Mouse (Mus musculus) right cerebral cortex, postnatal 14 days (tissue): ENCODE results near the gene Rrp1.

ENCODE experiments used
- DNase-seq: peaks from one replicate; pipeline ENCODE4 v3.0.0; 2022

The Rrp1 gene

DNA sequence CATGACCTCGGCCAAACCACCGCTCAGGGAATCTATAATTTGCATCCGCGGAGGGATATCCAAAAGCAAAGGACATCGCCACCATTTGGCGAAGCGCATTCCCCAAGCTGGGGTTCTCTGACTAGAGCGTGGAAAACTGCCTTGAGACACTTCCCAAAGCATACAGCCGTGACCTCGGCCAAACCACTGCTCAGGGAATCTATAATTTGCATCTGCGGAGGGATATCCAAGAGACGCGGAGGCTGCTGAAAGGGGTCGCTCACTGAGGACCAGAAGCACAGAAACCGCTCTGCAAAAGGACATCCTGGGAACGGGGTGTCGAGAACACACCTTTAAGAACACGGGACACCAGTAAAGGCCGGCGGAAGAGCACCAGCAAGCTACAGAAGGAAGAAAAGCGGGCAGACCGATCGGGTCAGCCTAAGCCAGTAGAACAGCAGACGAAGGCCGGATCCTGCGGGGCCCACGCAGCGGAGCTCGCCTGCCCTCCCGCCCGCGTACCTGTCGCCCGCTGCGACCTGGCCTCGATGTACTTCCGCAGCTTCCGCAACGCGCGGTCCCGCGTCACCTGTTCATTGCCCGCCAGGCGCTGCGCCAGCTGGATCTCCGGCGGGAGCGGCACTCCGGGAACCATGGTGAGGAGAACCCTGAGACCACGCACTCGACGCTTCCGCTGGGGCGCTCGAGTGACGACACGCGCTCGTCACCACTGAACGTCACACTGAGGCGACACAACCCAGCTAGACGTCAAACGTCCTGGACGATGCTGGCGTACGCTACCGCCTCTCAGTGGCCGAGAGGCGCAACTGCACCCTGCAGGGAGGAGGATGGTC is at the start of gene Rrp1:
TSS of gene Rrp1 (minus strand) at position 725 of the 833 bp plus-strand sequence.
- DNase-seq, result peak; percentile 96

DNA sequence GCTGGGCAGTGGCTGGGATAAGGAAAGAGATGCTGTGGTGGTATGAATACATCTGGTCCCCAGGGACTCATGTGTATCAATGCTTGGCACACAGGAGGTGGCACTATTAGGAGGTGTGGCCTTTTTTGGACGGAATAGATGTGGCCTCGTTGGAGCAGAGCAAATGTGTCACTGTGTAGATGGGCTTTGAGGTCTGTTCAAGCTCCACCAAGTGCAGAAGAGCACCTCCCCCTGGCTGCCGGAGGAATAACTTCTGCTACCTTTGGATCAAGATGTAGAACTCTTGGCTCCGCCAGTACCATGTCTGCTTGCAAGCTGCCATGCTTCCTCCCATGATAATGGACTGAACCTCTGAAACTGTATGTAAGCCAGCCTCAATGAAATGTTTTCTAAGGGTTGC is 48.9 kb upstream of the Rrp1 start:
- no peak for DNase-seq

GRCm38 (mm10) chr10:78460463-78460862 is 47.6 kb upstream of the Rrp1 start:
- DNase-seq, result no peak

- no peak for DNase-seq
These were observed 45.7 kb upstream of the Rrp1 start for GRCm38 (mm10) chr10:78458348-78459111.

DNA sequence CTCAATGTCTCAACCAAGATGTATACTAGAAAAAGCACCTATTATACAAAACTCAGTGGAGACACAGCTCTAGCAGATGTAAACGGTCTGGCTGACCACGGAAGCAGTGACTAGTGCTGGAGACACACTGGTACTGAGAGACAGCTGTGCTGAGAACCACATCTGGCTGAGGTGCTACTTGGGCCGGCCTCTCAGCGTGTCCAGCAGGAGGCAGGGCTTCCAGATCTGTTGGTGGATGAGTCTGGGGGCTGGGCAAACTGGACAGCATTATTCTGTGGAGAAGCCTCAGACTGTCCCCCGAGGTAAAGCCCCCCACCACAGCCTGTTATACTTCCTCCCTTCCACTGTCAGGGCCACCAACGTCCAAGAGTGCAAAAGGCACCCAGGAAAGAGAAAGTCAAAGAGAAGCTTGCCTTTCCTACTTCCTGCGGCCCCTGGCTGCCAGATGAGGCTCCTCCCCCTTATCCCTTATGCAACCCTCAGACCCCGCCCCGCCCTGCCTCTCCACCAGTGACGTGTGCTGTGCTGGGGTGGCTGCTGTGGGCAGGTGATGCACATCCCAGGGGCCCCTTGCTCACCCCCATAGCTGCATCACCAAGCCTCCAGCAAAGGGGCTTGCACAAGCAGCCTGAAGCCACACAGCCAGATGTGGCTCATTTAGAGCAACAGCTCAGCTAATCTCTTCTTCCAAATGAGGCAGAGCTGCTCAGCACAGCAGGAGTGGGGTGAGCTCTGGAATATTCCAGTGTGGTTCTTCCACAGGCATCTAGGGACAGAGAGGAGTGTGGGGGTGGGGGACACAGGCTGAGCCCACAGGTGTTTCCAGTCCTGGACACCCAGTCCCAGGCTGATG is 44.9 kb upstream of the Rrp1 start:
- DNase-seq, result peak; percentile 45

DNA sequence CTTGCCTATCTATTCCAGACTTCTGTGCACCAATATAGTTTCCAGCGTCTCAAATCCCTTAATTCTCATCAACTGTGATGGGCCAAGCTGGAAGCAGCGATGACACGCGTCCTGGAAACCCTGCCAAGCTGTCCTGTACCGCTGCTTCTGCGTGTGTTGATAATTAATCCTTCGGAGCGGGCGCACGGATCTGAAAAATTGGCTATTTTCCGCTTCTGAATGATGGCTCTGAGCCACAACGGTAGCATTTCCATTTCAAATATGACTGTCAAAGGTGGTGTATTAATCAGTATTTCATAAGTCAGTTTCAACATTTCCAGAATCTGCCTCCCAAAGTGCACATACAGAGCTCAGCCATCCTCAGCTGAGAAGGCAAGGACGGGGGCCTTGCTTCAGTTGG is 43.9 kb upstream of the Rrp1 start:
- no peak for DNase-seq

- no peak for DNase-seq
These were observed 39.8 kb upstream of the Rrp1 start for GRCm38 (mm10) chr10:78452641-78453040.

DNA sequence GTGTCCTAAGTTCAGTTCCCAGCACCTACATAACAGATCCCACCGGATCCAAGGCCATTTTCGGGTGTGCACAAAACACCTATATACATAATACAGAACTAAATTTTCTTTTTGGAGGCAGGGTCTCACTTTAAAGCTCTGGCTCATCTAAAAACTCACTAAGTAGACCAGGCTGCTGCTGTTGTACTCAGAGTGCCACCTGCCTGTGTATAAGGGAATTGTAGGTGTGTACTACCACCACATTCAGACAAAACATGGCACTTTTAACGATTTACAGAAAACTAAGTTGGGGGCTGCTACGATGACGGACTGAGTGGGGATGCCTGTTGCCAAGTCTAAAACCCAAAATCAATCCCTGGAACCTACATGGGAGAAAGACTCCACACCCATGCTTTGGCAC is 37.9 kb upstream of the Rrp1 start:
- DNase-seq, result no peak

DNA sequence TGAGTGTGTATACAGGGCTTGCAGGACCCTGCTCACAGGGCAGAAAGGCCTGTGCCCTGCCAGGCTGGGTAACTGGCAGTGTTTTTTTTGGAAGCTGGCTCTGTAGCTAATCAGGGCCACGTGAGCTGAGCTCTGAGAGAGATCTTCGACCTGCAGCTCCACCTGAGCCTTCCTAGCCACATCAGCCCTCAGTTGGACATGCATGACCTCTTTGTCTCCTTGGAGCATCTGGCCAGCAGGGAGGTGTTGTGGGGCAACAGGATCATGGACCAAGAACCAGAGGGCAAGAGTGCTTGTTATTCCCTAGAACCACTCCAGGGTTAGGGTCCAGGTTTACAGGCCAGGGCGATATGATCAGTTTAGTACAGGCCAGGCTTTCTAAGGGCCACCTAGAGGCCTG is 34.6 kb upstream of the Rrp1 start:
- no peak for DNase-seq

GRCm38 (mm10) chr10:78446195-78446594 is 33.4 kb upstream of the Rrp1 start:
- DNase-seq, result no peak

DNA sequence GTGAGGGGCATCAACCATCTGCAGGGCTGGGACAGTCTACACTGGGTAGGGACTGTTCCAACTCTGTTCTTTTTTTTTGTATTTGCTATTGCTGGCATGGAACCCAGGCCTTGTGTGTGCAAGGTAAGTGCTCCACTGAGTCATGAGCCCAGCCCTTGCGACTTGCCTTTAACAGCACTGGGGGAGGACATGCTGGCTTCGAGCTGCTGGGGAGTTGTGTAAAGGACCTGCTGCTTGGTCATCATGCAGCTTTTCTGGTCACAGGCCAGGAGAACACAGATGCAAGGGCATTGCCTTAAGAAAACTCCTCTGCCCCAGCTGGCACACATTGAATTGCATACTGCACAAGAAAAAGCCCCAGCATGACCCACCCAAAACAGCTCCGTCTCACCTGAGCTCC is 29.4 kb upstream of the Rrp1 start:
- DNase-seq, result no peak

DNA sequence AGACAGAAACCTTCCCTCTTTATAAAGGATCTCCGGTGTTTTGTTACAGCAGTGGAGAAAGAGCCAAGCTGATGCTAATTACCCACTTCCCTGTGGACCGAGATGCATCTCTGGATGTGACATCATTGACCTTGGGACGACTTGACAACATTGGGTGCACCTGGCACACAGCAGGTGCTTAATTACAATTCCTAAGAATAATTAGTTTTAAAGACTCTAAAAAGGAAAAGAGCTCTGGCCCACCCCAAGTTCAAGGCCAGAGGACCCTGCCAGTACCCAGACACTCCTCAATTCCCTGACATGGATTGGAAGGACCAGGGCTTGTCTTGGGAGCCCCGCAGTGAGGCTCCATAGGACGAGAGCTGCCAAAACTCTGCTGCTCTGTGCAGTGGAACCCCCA is 28.8 kb upstream of the Rrp1 start:
- DNase-seq, result no peak

DNA sequence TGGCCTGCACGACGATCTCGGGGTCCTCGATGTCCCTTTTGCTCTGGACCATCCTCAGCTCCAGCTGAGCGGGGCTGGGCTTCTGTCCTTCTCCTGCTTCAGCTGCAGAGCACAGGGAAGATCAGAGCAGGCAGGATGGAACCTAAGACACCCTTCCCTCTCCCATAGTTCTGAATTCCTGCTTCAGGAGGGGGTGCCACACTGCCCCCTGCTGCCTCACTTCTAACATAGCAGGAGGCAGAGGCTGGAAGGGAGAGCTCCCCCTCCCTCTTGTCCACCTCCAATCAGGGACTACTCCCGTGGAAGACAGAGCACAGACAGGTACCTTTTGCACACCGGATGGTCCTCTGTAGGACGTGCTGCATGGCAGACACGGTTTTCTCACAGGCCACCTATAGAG is 28.0 kb upstream of the Rrp1 start:
- DNase-seq, result peak; percentile 43

DNA sequence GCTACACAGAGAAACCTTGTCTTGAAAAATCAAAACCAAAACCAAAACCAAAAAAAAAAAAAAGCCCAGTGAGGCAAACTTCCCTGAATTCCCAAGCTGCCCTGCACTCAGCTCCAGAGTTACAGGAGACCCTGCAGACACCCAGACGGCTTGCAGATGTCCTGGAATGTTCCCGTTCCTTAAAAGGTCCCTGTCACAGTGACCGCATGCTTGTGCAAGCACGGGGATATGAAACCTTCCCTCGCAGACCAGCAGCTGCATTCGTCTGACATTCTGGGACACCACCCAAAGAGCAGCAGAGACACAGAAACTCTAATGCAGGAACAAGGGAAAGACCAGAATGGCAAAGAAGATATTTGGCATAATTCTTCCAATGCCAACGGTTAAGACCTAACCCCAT is 27.1 kb upstream of the Rrp1 start:
- DNase-seq, result no peak

- DNase-seq, result peak; percentile 39
These were observed 26.7 kb upstream of the Rrp1 start for GRCm38 (mm10) chr10:78439550-78439949.

DNA sequence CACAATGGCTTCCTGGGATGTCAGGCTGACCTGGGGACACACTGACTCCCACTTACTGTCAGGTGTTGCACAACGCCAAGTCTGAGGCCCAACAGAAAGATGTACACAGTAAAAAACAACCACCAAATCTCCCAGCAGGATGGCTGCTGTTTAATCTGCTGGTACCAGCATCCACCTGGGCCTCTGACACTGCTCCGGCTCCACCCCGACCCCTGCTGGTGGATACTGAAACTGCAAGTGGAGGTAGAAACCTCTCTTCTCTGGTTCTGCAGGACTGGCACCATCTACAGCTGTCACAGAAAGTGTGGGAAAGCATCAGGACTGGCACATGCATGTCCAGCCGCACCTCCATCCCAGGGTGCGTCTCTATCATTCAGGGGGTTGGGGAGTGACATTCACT is 25.3 kb upstream of the Rrp1 start:
- peak; percentile 88 for DNase-seq

- no peak for DNase-seq
These were observed 20.0 kb upstream of the Rrp1 start for GRCm38 (mm10) chr10:78432853-78433252.

DNA sequence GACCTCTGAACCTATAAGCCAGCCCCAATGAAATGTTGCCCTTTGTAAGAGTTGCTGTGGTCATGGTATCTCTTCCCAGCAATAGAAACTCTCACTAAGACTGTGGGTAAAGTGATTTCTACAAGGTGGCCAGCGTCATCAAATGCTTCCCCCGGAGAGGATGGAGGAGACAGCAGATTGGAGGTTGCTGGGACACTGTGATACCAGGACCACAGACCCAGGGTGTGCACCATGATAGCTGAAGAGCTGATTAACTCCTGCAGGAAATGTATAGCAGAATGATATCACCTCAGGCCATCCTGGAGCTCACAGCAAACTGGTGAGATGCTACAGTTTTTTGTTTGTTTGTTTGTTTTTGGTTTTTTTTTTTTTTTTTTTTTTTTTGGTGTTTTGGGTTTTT is 16.9 kb upstream of the Rrp1 start:
- DNase-seq, result no peak

DNA sequence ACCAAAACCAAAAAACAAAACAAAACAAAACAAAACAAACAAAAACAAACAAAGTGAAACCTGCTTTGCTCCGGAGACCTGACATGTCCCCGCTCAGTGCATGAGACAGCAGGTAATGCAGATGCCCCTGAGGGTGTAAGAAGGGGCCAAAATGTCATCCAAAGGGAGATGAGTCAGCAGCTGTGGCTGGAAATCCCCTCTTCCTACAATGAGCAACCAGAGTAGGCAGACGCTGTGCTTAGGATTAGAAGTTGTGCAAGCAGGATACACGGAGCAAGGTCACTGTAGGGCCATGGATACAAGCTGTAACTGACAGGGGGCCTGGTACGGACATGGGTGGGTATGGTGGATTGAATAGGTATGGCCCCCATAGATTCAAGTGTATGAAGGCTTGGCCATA is 16.3 kb upstream of the Rrp1 start:
- no peak for DNase-seq

DNA sequence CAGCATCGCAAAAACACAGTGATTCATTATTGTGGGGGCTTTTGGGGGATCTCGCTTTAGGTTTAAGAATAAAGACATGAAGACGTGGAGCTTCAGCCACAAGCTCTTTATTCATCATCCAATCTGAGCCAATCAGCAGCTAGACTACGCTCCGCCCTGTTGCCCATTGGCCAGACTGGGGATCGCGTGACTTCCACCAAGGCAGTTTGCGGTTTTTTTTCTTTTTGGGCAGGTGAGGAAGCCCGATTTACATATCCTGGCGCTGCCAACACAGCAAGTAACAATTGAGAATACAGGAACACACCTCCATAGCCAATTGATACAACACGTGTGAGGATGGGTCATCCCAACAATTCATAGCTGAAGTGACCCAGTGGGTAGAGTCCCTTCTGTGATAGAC is 15.2 kb upstream of the Rrp1 start:
- DNase-seq, result no peak

GRCm38 (mm10) chr10:78426117-78426735 is 13.4 kb upstream of the Rrp1 start:
- DNase-seq, result no peak

- DNase-seq, result peak; percentile 84
These were observed 12.6 kb upstream of the Rrp1 start, which contains the start of gene Cstb for GRCm38 (mm10) chr10:78425181-78426041. Cstb (plus strand) TSS chr10:78425669.
